Mouse (Mus musculus) brain, adult 2 months (tissue): ENCODE measurements around the gene Ccser1.

Source experiments
- DNase-seq: peaks from one replicate; pipeline ENCODE4 v3.0.0; 2011; ENCODE audit warnings: low read depth, low spot score

Gene Ccser1

GRCm38 (mm10) chr6:61687002-61687401 lies 506.9 kb downstream of the Ccser1 start:
- DNase-seq: peak; percentile 28

GRCm38 (mm10) chr6:61703003-61703402 lies 522.9 kb downstream of the Ccser1 start:
- peak; percentile 57 for DNase-seq

- no peak for DNase-seq
Observed at GRCm38 (mm10) chr6:61721220-61721619, 541.1 kb downstream of the Ccser1 start.

- DNase-seq: peak; percentile 5
Observed at GRCm38 (mm10) chr6:61729065-61729464, 548.9 kb downstream of the Ccser1 start.

GRCm38 (mm10) chr6:61730088-61730880 lies 550.2 kb downstream of the Ccser1 start:
- peak; percentile 5 for DNase-seq

GRCm38 (mm10) chr6:61746346-61746745 lies 566.2 kb downstream of the Ccser1 start:
- peak; percentile 24 for DNase-seq

GRCm38 (mm10) chr6:61762135-61762534 lies 582.0 kb downstream of the Ccser1 start:
- no peak for DNase-seq

- DNase-seq: no peak
Observed at GRCm38 (mm10) chr6:61763379-61763778, 583.3 kb downstream of the Ccser1 start.

- no peak for DNase-seq
Observed at GRCm38 (mm10) chr6:61765801-61766200, 585.7 kb downstream of the Ccser1 start.

- DNase-seq: peak; percentile 36
Observed at GRCm38 (mm10) chr6:61767151-61767550, 587.0 kb downstream of the Ccser1 start.

GRCm38 (mm10) chr6:61786706-61787105 lies 606.6 kb downstream of the Ccser1 start:
- no peak for DNase-seq

- DNase-seq: no peak
Observed at GRCm38 (mm10) chr6:61800889-61801288, 620.8 kb downstream of the Ccser1 start.

- DNase-seq: no peak
Observed at GRCm38 (mm10) chr6:61805481-61805880, 625.4 kb downstream of the Ccser1 start.

GRCm38 (mm10) chr6:61817716-61818115 lies 637.6 kb downstream of the Ccser1 start:
- DNase-seq: no peak

- peak; percentile 47 for DNase-seq
Observed at GRCm38 (mm10) chr6:61876302-61876701, 696.2 kb downstream of the Ccser1 start.

- DNase-seq: no peak
Observed at GRCm38 (mm10) chr6:61898238-61898637, 718.1 kb downstream of the Ccser1 start.

- peak; percentile 36 for DNase-seq
Observed at GRCm38 (mm10) chr6:61902715-61903114, 722.6 kb downstream of the Ccser1 start.

- peak; percentile 45 for DNase-seq
Observed at GRCm38 (mm10) chr6:61912896-61913295, 732.8 kb downstream of the Ccser1 start.

- DNase-seq: no peak
Observed at GRCm38 (mm10) chr6:61931622-61932021, 751.5 kb downstream of the Ccser1 start.

GRCm38 (mm10) chr6:61936656-61937055 lies 756.5 kb downstream of the Ccser1 start:
- no peak for DNase-seq

- peak; percentile 67 for DNase-seq
Observed at GRCm38 (mm10) chr6:61939236-61939635, 759.1 kb downstream of the Ccser1 start.

- no peak for DNase-seq
Observed at GRCm38 (mm10) chr6:61953703-61954102, 773.6 kb downstream of the Ccser1 start.

- DNase-seq: peak; percentile 89
Observed at GRCm38 (mm10) chr6:61976878-61977277, 796.8 kb downstream of the Ccser1 start.
